Mouse (Mus musculus): ENCODE results near the gene Ankfn1.

Gene Ankfn1

GRCm38 (mm10) chr11:89370373-89370772 lies 407.1 kb downstream of the Ankfn1 start:
- DNase-seq (ENCODE audit: low spot score in 2 of 2) = no peak

DNA sequence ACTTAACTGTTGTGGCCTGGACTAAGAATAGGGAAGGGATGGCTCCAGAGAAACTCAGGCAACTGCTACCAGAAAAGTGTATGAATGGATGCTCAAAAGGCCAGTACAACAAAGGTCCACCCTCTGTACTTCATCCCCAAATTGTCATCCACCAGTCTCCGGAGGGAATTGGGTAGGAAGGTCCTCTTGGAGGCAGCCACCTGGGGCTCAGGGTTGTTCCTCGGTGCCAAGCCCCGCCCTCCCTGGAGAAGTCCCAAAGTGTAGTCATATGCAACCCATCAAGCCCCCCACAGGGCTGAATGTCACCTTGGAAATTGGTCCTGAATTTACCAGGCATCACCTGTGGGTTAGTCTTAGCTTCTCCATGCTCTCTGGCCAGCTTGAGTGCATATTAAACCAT lies 413.5 kb downstream of the Ankfn1 start:
- no peak for DNase-seq (ENCODE audit: low spot score in 2 of 2)

DNA sequence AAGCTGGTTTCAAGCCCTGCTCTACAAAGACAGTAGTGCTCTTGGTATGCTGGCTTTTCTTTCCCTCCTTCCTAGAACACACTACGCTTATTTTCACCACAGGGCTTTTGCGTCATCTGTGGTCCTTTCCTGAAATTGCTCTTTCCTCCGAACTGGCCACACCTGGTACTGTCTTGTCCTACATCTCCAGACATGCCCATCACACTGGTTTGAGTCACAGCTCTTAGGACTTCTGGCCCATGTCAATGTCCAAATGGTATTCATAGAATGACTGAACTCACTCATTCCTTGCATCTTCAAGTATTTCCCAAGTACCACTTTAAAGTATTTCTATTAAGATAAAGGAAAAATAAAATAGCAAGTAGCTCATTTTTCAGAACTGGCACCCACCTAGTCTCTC lies 416.6 kb downstream of the Ankfn1 start:
- no peak for DNase-seq (ENCODE audit: low spot score in 2 of 2)

DNA sequence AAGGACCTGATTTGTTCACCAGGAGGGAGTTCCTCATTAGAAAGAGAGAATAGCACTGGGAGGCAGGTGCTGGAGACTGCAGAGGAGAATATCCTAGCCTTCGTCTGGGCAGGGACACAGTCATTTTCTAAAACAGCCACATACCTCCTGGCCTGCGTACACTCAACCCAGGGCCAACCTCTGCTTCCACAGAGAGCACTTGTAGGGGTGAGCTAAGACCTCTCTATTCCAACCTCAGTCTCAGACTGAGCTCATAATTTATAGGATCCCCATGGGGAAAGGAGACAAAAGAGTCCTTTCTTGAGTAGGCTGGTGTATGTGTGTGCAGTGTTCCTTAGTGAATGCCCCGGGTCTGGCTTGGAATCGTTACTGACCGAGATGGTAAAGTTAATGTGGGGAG lies 418.9 kb downstream of the Ankfn1 start:
- DNase-seq (ENCODE audit: low spot score in 2 of 2) = no peak

GRCm38 (mm10) chr11:89356479-89356878 lies 421.0 kb downstream of the Ankfn1 start:
- DNase-seq (ENCODE audit: low spot score in 2 of 2) = no peak

DNA sequence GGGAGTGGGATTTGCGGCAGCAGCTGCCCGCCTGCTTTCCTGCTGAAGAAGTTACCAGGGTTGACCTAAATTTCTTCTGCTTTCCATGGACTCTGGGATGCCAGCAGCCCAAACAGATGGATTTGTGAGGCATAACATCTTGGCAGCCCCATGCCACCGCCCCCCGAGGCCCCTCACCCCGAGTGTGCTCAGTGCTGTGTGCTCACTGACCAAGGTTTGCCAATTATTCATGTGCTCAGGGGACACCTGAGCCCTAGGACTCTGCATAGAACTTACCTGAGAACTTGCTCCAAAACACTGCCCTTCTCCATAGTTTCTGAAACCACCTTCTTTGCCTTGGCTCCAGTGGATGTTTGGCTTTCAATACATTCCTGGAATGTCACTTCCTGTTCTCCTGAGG lies 421.4 kb downstream of the Ankfn1 start:
- DNase-seq (ENCODE audit: low spot score in 2 of 2) = no peak

DNA sequence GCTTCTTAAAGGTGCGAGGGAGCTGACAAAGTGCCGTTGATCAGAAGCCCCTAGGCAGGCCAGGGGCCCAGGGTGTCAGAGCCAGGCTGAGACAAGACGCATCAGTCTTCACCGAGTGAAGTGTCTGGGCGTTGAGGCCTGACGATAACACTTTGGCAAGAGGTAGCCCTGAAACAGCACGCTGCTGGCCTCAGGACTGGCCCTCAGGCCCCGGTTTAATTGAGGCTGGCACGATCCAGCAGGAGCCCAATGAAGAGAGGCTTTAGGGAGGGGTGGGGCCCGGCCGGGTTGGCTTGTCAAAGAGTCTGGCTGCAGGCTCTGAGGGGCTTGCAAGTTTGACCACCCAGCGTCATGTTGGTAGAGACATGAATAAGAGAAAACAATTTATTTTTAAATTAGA lies 437.2 kb downstream of the Ankfn1 start:
- no peak for DNase-seq (ENCODE audit: low spot score in 2 of 2)
